25 mouse cellular contexts compared by ENCODE assay signal in genomic region chr4:154598357-154598756, GRCm38 (mm10). TPM values are rescaled to one million over a fixed set of nuclear protein-coding genes. Genes with fewer than 3 reads are reported as not detected.
A peak's percentile ranks its signal among the peaks of the same experiment; 100 is the strongest.
DNase-seq lines count a peak whose midpoint lies in the region; ATAC-seq and TF ChIP-seq lines count a peak whose summit lies in the region.
"Had no signal": no experiment of that assay in that cellular context is flagged by ENCODE, and none has a peak within 500 bp of the region (broad histone marks: within the 10 kb centered on the region; RNA-seq: fewer than 3 reads in every experiment).

No protein-coding gene starts in this region.

- TF ChIP-seq CTCF in forebrain, postnatal 0 days (IDR thresholded peaks at IDR 0.05; ENCODE audit: low read depth): no peak

- 55% methylated on average over 7 of the region's 7 CpGs for WGBS in hindbrain, embryonic 13.5 days
- 60% methylated on average over 7 of the region's 7 CpGs for WGBS in hindbrain, embryonic 16.5 days
- 50% methylated on average over 7 of the region's 7 CpGs for WGBS in embryonic facial prominence, embryonic 14.5 days
- 34% methylated on average over 7 of the region's 7 CpGs for WGBS in forebrain, postnatal 0 days

- DNase-seq in embryonic facial prominence, embryonic 14.5 days (ENCODE audit: low spot score): peak; percentile 69
- DNase-seq in forebrain, postnatal 0 days: no peak
- DNase-seq in spleen, postnatal 10 days (ENCODE audit: low spot score in 2 of 2): no peak
- DNase-seq in thymus, adult 18-20 months: no peak
- DNase-seq: adrenal gland, postnatal 36 days; cerebellum, adult 11 months; cerebellum, postnatal 14 days; gastrocnemius, postnatal 10 days; heart, postnatal 10 days; kidney, adult 9 months; kidney, postnatal 14 days; liver; lung, postnatal 36 days; midbrain, embryonic 14.5 days had no signal

- H3K4me3 ChIP-seq in hindbrain, embryonic 13.5 days: no peak overlapping the region
- H3K4me3 ChIP-seq in hindbrain, embryonic 16.5 days (ENCODE audit: low read length): no peak overlapping the region
- no peak overlapping the region for H3K4me3 ChIP-seq in brown adipose tissue, adult 24 weeks (ENCODE audit: insufficient read depth, low read depth, low read length)
- no peak overlapping the region for H3K4me3 ChIP-seq in embryonic facial prominence, embryonic 14.5 days (ENCODE audit: low read depth, low read length)
- H3K4me3 ChIP-seq in forebrain, postnatal 0 days (ENCODE audit: low read depth, low read length): no peak overlapping the region
- H3K4me3 ChIP-seq: embryonic facial prominence, embryonic 12.5 days; intestine, embryonic 15.5 days; liver, embryonic 15.5 days; lung, embryonic 15.5 days; megakaryocyte, embryonic 14.5 days; neural tube, embryonic 12.5 days had no signal

- peaks cover 68% of the 10 kb centered on the region for H3K27me3 ChIP-seq in hindbrain, embryonic 13.5 days
- H3K27me3 ChIP-seq in hindbrain, embryonic 16.5 days (replicated peaks; ENCODE audit: control insufficient read depth, insufficient read depth, low read length): peaks cover 2% of the 10 kb centered on the region
- H3K27me3 ChIP-seq in embryonic facial prominence, embryonic 14.5 days (replicated peaks; ENCODE audit: control insufficient read depth, insufficient read depth, low read length): peaks cover 6% of the 10 kb centered on the region; the same call in 1 of the 2 replicates
- no peaks in the 10 kb centered on the region for H3K27me3 ChIP-seq in forebrain, postnatal 0 days (ENCODE audit: insufficient read depth, low read length)
- H3K27me3 ChIP-seq: intestine, embryonic 15.5 days had no signal

- 0 out of 2 replicates have a peak overlapping the region, but pooled peaks have one; percentile 35 for H3K27ac ChIP-seq in hindbrain, embryonic 13.5 days
- no peak overlapping the region for H3K27ac ChIP-seq in hindbrain, embryonic 16.5 days (ENCODE audit: low read depth, low read length)
- 0 out of 2 replicates have a peak overlapping the region, but pooled peaks have one; percentile 22 for H3K27ac ChIP-seq in brown adipose tissue, adult 24 weeks (replicated peaks; ENCODE audit: low read depth, low read length)
- no peak overlapping the region for H3K27ac ChIP-seq in embryonic facial prominence, embryonic 14.5 days (replicated peaks; ENCODE audit: low read depth, low read length)
- 0 out of 2 replicates have a peak overlapping the region, but pooled peaks have one; percentile 9 for H3K27ac ChIP-seq in forebrain, postnatal 0 days (ENCODE audit: low read depth, low read length)
- H3K27ac ChIP-seq: embryonic facial prominence, embryonic 12.5 days; hindbrain, embryonic 14.5 days; intestine, embryonic 15.5 days; liver, embryonic 15.5 days; lung, embryonic 15.5 days; neural tube, embryonic 12.5 days had no signal

- no peak overlapping the region for H3K9ac ChIP-seq in hindbrain, embryonic 13.5 days
- H3K9ac ChIP-seq in hindbrain, embryonic 16.5 days (ENCODE audit: low read depth, low read length): no peak overlapping the region
- no peak overlapping the region for H3K9ac ChIP-seq in embryonic facial prominence, embryonic 14.5 days (ENCODE audit: low read depth, low read length)
- no peak overlapping the region for H3K9ac ChIP-seq in forebrain, postnatal 0 days
- H3K9ac ChIP-seq: embryonic facial prominence, embryonic 12.5 days; hindbrain, embryonic 14.5 days; intestine, embryonic 15.5 days; liver, embryonic 15.5 days; lung, embryonic 15.5 days; neural tube, embryonic 12.5 days had no signal

- no peak overlapping the region for H3K4me2 ChIP-seq in hindbrain, embryonic 13.5 days
- no peak overlapping the region for H3K4me2 ChIP-seq in hindbrain, embryonic 16.5 days (ENCODE audit: low read length)
- H3K4me2 ChIP-seq in embryonic facial prominence, embryonic 14.5 days (ENCODE audit: low read depth, low read length): no peak overlapping the region
- no peak overlapping the region for H3K4me2 ChIP-seq in forebrain, postnatal 0 days (ENCODE audit: low read depth)
- H3K4me2 ChIP-seq: embryonic facial prominence, embryonic 12.5 days; heart, embryonic 11.5 days; hindbrain, embryonic 14.5 days; intestine, embryonic 15.5 days; liver, embryonic 15.5 days; lung, embryonic 15.5 days; neural tube, embryonic 12.5 days had no signal

- peaks cover 90% of the 10 kb centered on the region for H3K4me1 ChIP-seq in hindbrain, embryonic 13.5 days (replicated peaks)
- H3K4me1 ChIP-seq in hindbrain, embryonic 16.5 days (ENCODE audit: control insufficient read depth, insufficient read depth, low read depth, low read length): peaks cover 27% of the 10 kb centered on the region
- H3K4me1 ChIP-seq in brown adipose tissue, adult 24 weeks (ENCODE audit: control insufficient read depth, insufficient read depth, insufficient read length, low read length): peaks cover 35% of the 10 kb centered on the region
- H3K4me1 ChIP-seq in embryonic facial prominence, embryonic 14.5 days (ENCODE audit: control insufficient read depth, insufficient read depth, low read length): peaks cover 21% of the 10 kb centered on the region
- H3K4me1 ChIP-seq in forebrain, postnatal 0 days (ENCODE audit: insufficient read depth): peaks cover 16% of the 10 kb centered on the region
- H3K4me1 ChIP-seq: megakaryocyte, embryonic 14.5 days had no signal

- no peak for ATAC-seq in hindbrain, embryonic 13.5 days (ENCODE audit: low FRiP score)
- no peak for ATAC-seq in hindbrain, embryonic 16.5 days
- peak; percentile 69; the same call in 1 of the 2 replicates for ATAC-seq in embryonic facial prominence, embryonic 14.5 days (ENCODE audit: low read depth)
- no peak for ATAC-seq in forebrain, postnatal 0 days
- ATAC-seq: intestine, embryonic 15.5 days had no signal

- no peaks in the 10 kb centered on the region for H3K36me3 ChIP-seq in hindbrain, embryonic 13.5 days
- H3K36me3 ChIP-seq in hindbrain, embryonic 16.5 days (ENCODE audit: control insufficient read depth, insufficient read depth, low read length): no peaks in the 10 kb centered on the region
- H3K36me3 ChIP-seq in embryonic facial prominence, embryonic 14.5 days (ENCODE audit: control insufficient read depth, insufficient read depth, low read length): no peaks in the 10 kb centered on the region
- no peaks in the 10 kb centered on the region for H3K36me3 ChIP-seq in forebrain, postnatal 0 days (ENCODE audit: insufficient read depth)
- H3K36me3 ChIP-seq: embryonic facial prominence, embryonic 12.5 days; intestine, embryonic 15.5 days; liver, embryonic 15.5 days; lung, embryonic 15.5 days; neural tube, embryonic 12.5 days had no signal

- no peaks in the 10 kb centered on the region for H3K9me3 ChIP-seq in hindbrain, embryonic 13.5 days
- H3K9me3 ChIP-seq in hindbrain, embryonic 16.5 days (ENCODE audit: control insufficient read depth, low read length): no peaks in the 10 kb centered on the region
- no peaks in the 10 kb centered on the region for H3K9me3 ChIP-seq in embryonic facial prominence, embryonic 14.5 days (ENCODE audit: control insufficient read depth, low read length)
- H3K9me3 ChIP-seq in forebrain, postnatal 0 days (ENCODE audit: low read length): no peaks in the 10 kb centered on the region
- H3K9me3 ChIP-seq: embryonic facial prominence, embryonic 12.5 days; intestine, embryonic 15.5 days; liver, embryonic 15.5 days; lung, embryonic 15.5 days; megakaryocyte, embryonic 14.5 days; neural tube, embryonic 12.5 days had no signal

RNA-seq across cellular contexts. Expression of gene Prdm16, which starts 38.3 kb away (rescaled TPM):
- 16.1 and 17.2 TPM in 2 replicates for polyA plus RNA-seq in hindbrain, embryonic 13.5 days (2015; fragmentation: Nextera tagmentation; extraction: Ambion mirVana)
- 12.6 and 14.3 TPM in 2 replicates for polyA plus RNA-seq in hindbrain, embryonic 16.5 days (2015; fragmentation: Nextera tagmentation; extraction: Ambion mirVana)
- polyA plus RNA-seq in brown adipose tissue, adult 24 weeks (2012; ENCODE audit: insufficient read depth, insufficient read length, missing spikeins): 10.2 and 10.5 TPM in 2 replicates
- polyA plus RNA-seq in embryonic facial prominence, embryonic 14.5 days (2014; fragmentation: Nextera tagmentation; extraction: Ambion mirVana): 12.7 and 17.2 TPM in 2 replicates
- 9.8 and 10.7 TPM in 2 replicates for total RNA-seq in forebrain, postnatal 0 days (2014; rRNA removed)
- polyA plus RNA-seq in forebrain, postnatal 0 days (2015; fragmentation: Nextera tagmentation; extraction: Ambion mirVana): 7.8 and 16.3 TPM in 2 replicates

Comparison
In these comparisons a context has a peak if more than half of its experiments do, and no peak if none do; other contexts are left out.
1. H3K27ac ChIP-seq: peak in hindbrain, embryonic 13.5 days (single experiment), brown adipose tissue, adult 24 weeks (single experiment) and forebrain, postnatal 0 days (single experiment); none in hindbrain, embryonic 16.5 days (single experiment) and embryonic facial prominence, embryonic 14.5 days (single experiment).